ENCODE assay signal across 29 mouse cellular contexts in genomic region chr14:60431515-60431914, GRCm38 (mm10). TPM values are rescaled to one million over a fixed set of nuclear protein-coding genes. Genes with fewer than 3 reads are reported as not detected.
DNase-seq lines count a peak whose midpoint lies in the region; ATAC-seq and TF ChIP-seq lines count a peak whose summit lies in the region.
"Had no signal": no experiment of that assay in that cellular context is flagged by ENCODE, and none has a peak within 500 bp of the region (broad histone marks: within the 10 kb centered on the region; RNA-seq: fewer than 3 reads in every experiment).

No protein-coding gene starts in this region.

- peaks cover 47% of the 10 kb centered on the region for H3K4me1 ChIP-seq in midbrain, embryonic 10.5 days
- peaks cover 30% of the 10 kb centered on the region for H3K4me1 ChIP-seq in midbrain, embryonic 13.5 days (replicated peaks)
- peaks cover 26% of the 10 kb centered on the region for H3K4me1 ChIP-seq in embryonic fibroblast, embryonic 13.5 days (ENCODE audit: control insufficient read depth, insufficient read depth, low read length)
- H3K4me1 ChIP-seq in kidney, embryonic 16.5 days (ENCODE audit: insufficient read depth, low read length) = peaks cover 11% of the 10 kb centered on the region

- H3K27me3 ChIP-seq in midbrain, embryonic 10.5 days (ENCODE audit: low read depth, poor library complexity, severe bottlenecking) = peaks cover 86% of the 10 kb centered on the region
- peaks cover 14% of the 10 kb centered on the region; the same call in 1 of the 2 replicates for H3K27me3 ChIP-seq in midbrain, embryonic 13.5 days
- H3K27me3 ChIP-seq in kidney, embryonic 16.5 days (ENCODE audit: insufficient read depth, low read length) = no peaks in the 10 kb centered on the region
- H3K27me3 ChIP-seq: embryonic facial prominence, embryonic 13.5 days; heart, embryonic 12.5 days; heart, embryonic 15.5 days had no signal

- H3K9ac ChIP-seq in midbrain, embryonic 13.5 days (replicated peaks) = no peak overlapping the region
- H3K9ac ChIP-seq in kidney, embryonic 16.5 days (replicated peaks; ENCODE audit: low read length) = no peak overlapping the region
- H3K9ac ChIP-seq: embryonic facial prominence, embryonic 13.5 days; heart, embryonic 12.5 days; heart, embryonic 15.5 days; hindbrain, embryonic 14.5 days had no signal

- 17% methylated on average over 5 of the region's 5 CpGs for WGBS in midbrain, embryonic 10.5 days
- 9% methylated on average over 5 of the region's 5 CpGs for WGBS in midbrain, embryonic 13.5 days
- 57% methylated on average over 5 of the region's 5 CpGs for whole genome bisulfite sequencing in kidney, embryonic 16.5 days

- TF ChIP-seq POLR2A in embryonic fibroblast, embryonic 13.5 days (IDR thresholded peaks at IDR 0.05; ENCODE audit: low read depth, low read length) = no peak

- H3K4me3 ChIP-seq in midbrain, embryonic 10.5 days = no peak overlapping the region
- no peak overlapping the region for H3K4me3 ChIP-seq in midbrain, embryonic 13.5 days (replicated peaks)
- H3K4me3 ChIP-seq in embryonic fibroblast, embryonic 13.5 days (ENCODE audit: insufficient read depth, low read length) = no peak overlapping the region
- no peak overlapping the region for H3K4me3 ChIP-seq in kidney, embryonic 16.5 days (ENCODE audit: low read length)
- H3K4me3 ChIP-seq: embryonic facial prominence, embryonic 10.5 days; embryonic facial prominence, embryonic 13.5 days; heart, embryonic 12.5 days; heart, embryonic 15.5 days had no signal

- TF ChIP-seq CTCF in embryonic fibroblast, embryonic 13.5 days (IDR thresholded peaks at IDR 0.05; ENCODE audit: borderline replicate concordance, insufficient read depth, low read length) = no peak

- ATAC-seq in midbrain, embryonic 13.5 days = no peak
- no peak for ATAC-seq in kidney, embryonic 16.5 days (ENCODE audit: low FRiP score, low TSS enrichment)
- ATAC-seq: forebrain, embryonic 14.5 days; hindbrain, postnatal 0 days; inflammation-experienced regulatory T-cells, adult 6 months had no signal

- no peak overlapping the region for H3K4me2 ChIP-seq in midbrain, embryonic 13.5 days (replicated peaks)
- H3K4me2 ChIP-seq in kidney, embryonic 16.5 days (replicated peaks; ENCODE audit: low read depth, low read length) = no peak overlapping the region
- H3K4me2 ChIP-seq: embryonic facial prominence, embryonic 13.5 days; heart, embryonic 12.5 days; heart, embryonic 15.5 days; hindbrain, embryonic 14.5 days had no signal

- no peaks in the 10 kb centered on the region for H3K36me3 ChIP-seq in midbrain, embryonic 10.5 days
- H3K36me3 ChIP-seq in midbrain, embryonic 13.5 days = no peaks in the 10 kb centered on the region
- H3K36me3 ChIP-seq in kidney, embryonic 16.5 days (ENCODE audit: insufficient read depth, low read length) = no peaks in the 10 kb centered on the region
- H3K36me3 ChIP-seq: embryonic facial prominence, embryonic 10.5 days; embryonic facial prominence, embryonic 13.5 days; G1E; heart, embryonic 12.5 days; heart, embryonic 15.5 days had no signal

- DNase-seq in midbrain, embryonic 10.5 days (ENCODE audit: low spot score) = no peak
- DNase-seq in retina, adult 2 months (ENCODE audit: low read depth, low spot score) = peak; percentile 75
- no peak for DNase-seq in retina, embryonic 14.5 days (ENCODE audit: low spot score)
- DNase-seq in heart, postnatal 4 days = no peak
- DNase-seq: adrenal gland, postnatal 10 days; adrenal gland, postnatal 36 days; B cell, adult 2 months; cerebellum, adult 11 months; cerebellum, adult 2 months; cerebellum, postnatal 10 days; cerebellum, postnatal 36 days; embryo, embryonic 11 days; gastrocnemius, postnatal 25 days; heart, adult 18-20 months; heart, postnatal 10 days; heart, postnatal 36 days had no signal

- 0 out of 2 replicates have a peak overlapping the region, but pooled peaks have one; percentile 28 for H3K27ac ChIP-seq in midbrain, embryonic 10.5 days (replicated peaks)
- no peak overlapping the region for H3K27ac ChIP-seq in midbrain, embryonic 13.5 days
- peak overlapping the region; percentile 17; the same call in 1 of the 2 replicates for H3K27ac ChIP-seq in embryonic fibroblast, embryonic 13.5 days (ENCODE audit: insufficient read depth, low read length)
- no peak overlapping the region for H3K27ac ChIP-seq in kidney, embryonic 16.5 days (ENCODE audit: low read length)
- H3K27ac ChIP-seq: embryonic facial prominence, embryonic 10.5 days; embryonic facial prominence, embryonic 13.5 days; heart, embryonic 15.5 days; hindbrain, embryonic 14.5 days; hindbrain, postnatal 0 days had no signal

- no peaks in the 10 kb centered on the region for H3K9me3 ChIP-seq in midbrain, embryonic 10.5 days (replicated peaks)
- no peaks in the 10 kb centered on the region for H3K9me3 ChIP-seq in midbrain, embryonic 13.5 days
- no peaks in the 10 kb centered on the region for H3K9me3 ChIP-seq in kidney, embryonic 16.5 days (ENCODE audit: low read length)
- H3K9me3 ChIP-seq: embryonic facial prominence, embryonic 10.5 days; embryonic facial prominence, embryonic 13.5 days; G1E; heart, embryonic 12.5 days; heart, embryonic 15.5 days had no signal

RNA-seq across cellular contexts. Expression of gene Amer2, which starts 58.5 kb away (rescaled TPM):
- 9.9 and 14.1 TPM in 2 replicates for polyA plus RNA-seq in midbrain, embryonic 10.5 days (2016; fragmentation: Nextera tagmentation; extraction: Ambion mirVana)
- polyA plus RNA-seq in midbrain, embryonic 13.5 days (2015; fragmentation: Nextera tagmentation; extraction: Ambion mirVana) = 27.2 and 30.8 TPM in 2 replicates
- polyA plus RNA-seq in embryonic fibroblast, embryonic 13.5 days (2011; ENCODE audit: insufficient read length, low read depth, missing spikeins) = 0.73 and 1.2 TPM in 2 replicates
- under 1 TPM; 0.07 to 0.10 TPM for total RNA-seq in heart, postnatal 4 days (2021)
- 1.7 and 1.8 TPM in 2 replicates for polyA plus RNA-seq in kidney, embryonic 16.5 days (2015; fragmentation: Nextera tagmentation; extraction: Ambion mirVana)
- total RNA-seq: CH12.LX; heart, adult 18-20 months; heart, postnatal 36 days had no signal
- polyA plus RNA-seq: G1E; inflammation-experienced regulatory T-cells, adult 6 months had no signal

Comparison
In these comparisons a context has a peak if more than half of its experiments do, and no peak if none do; other contexts are left out.
1. H3K27ac ChIP-seq: peak in midbrain, embryonic 10.5 days (single experiment) and embryonic fibroblast, embryonic 13.5 days (single experiment); none in midbrain, embryonic 13.5 days (single experiment) and kidney, embryonic 16.5 days (single experiment).